Mouse (Mus musculus): ENCODE measurements around the gene Esr1.

DNA sequence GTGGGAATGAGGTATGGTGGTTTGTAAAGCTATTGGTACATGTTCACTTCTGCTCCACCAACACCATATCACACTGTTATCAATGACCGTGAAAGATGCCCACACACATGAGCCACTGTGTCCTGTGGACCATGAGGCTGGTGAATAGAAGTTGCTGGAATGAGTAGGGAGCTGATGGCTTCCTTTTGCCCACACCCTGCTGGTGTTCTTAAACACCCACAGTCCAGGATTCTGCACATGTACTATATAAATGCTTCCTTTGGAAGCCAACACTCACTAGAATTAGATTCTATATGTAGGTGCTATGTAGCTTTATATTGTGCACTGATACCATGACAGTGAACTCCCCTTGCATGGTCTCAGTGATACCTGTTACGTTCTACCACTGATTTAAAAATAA is 365.2 kb downstream of the Esr1 start:
- TF ChIP-seq POLR2A (IDR thresholded peaks at IDR 0.05; ENCODE audit: borderline replicate concordance, control insufficient read depth, low read depth, low read length), result no peak
- TF ChIP-seq CTCF (IDR thresholded peaks at IDR 0.05; ENCODE audit: control insufficient read depth, insufficient read depth, low read length), result no peak

Measured in bone marrow, adult 2 months (tissue).